Mouse (Mus musculus) E14TG2a.4 (cell line): ENCODE results near the gene Wnt4.

Source experiments
- CTCF ChIP-seq: conservative IDR thresholded peaks from 2 replicates; pipeline ENCODE4 v1.5.1; 2014; ENCODE audit warnings: low read length
- NANOG ChIP-seq: IDR thresholded peaks from 2 replicates; pipeline ENCODE4 v1.6.1; 2014; ENCODE audit warnings: borderline replicate concordance, low read length, mixed read lengths

GRCm38 (mm10) chr4:137294474-137294873, 17.2 kb downstream of the Wnt4 start:
- TF ChIP-seq CTCF (no peak), NANOG (no peak)
